Mouse (Mus musculus): ENCODE measurements at regions not wholly inside any gene's neighbourhood (a gene's known extent, or its start where the extent isn't known, plus 50 kb on each side); places are given as distances from the start of the nearest gene placed in this dataset.

DNA sequence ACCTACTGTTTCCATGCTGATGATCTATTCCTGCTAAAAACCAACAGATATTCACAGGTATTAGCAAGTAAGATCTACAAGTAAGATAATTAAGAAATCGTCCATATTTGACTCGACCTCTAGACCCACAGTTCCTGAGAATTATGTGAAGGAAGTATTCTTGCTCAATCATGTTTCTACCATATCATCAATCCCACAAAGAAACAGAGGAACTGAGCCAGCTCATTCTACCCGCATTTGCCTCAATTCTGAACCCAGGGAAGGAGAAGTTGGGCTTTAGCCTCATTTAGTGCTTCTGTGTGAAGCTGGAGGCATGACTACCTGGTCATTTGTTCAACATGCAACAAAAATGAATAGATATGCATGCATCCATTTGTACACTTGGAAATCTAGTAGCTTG is 346.5 kb downstream of the Gsdmc2 start:
- TF ChIP-seq CTCF (IDR thresholded peaks at IDR 0.05) (no peak), POLR2A (IDR thresholded peaks at IDR 0.05; ENCODE audit: insufficient read depth, low read depth, low read length) (no peak), EP300 (IDR thresholded peaks at IDR 0.05; ENCODE audit: insufficient read depth, low read depth, low read length) (no peak)

Data from heart, adult 2 months (tissue).